Mouse (Mus musculus) thymus, postnatal 4 days (tissue): ENCODE results near the gene Fam111a.
"Not testable (repeated sequence)": the region's sequence is repeated elsewhere in the genome, so short reads cannot be mapped to it uniquely, and the experiment has no call there.

Source experiments
- DNase-seq: peaks from one replicate; pipeline ENCODE4 v3.0.0; 2021

The Fam111a gene

DNA sequence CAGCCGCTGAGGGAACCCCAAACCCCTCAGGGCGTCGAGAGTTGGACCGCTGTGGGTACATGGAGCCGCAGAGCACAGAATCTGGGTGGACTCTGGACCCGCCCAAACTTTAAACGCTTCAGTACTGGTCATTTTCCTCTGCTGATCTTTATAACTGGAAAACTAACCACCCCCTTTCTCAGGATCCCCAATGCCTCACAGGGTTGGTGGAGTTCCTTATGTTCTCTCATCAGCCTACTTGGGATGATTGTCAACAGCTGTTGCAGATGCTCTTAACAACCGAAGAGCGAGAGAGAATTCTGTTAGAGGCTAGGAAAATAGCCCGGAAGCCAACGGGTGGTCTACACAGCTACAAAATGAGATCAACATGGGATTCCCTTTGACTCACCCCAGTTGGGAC lies at the start of gene Fam111a:
TSS of gene Fam111a (plus strand) at position 301 of the 400 bp plus-strand sequence.
- not testable (repeated sequence) for DNase-seq

DNA sequence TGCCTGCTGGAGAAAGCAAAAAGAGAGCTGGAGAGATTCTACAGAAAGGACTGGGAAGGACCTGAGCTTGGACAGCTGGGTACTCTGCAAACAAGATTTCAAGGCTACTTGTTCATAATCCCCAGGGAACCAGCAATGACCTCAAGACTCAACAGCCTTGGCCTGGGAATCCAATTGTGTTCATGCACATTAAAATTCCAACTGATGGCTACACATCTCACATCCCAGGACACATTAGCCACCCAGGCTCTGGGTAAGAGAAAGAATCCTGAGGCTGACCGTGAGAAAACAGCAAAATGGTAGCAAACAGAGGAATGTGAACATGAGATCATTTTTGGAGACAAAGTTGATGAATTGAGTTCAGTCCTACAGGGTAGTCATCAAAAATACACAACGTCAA lies 49.3 kb upstream of the Fam111a start:
- no peak for DNase-seq

GRCm38 (mm10) chr19:12497909-12498308 lies 47.6 kb upstream of the Fam111a start:
- no peak for DNase-seq

- no peak for DNase-seq
Measured at GRCm38 (mm10) chr19:12498321-12498720, 47.2 kb upstream of the Fam111a start.

GRCm38 (mm10) chr19:12498941-12499340 lies 46.6 kb upstream of the Fam111a start:
- no peak for DNase-seq

GRCm38 (mm10) chr19:12499485-12499884 lies 46.1 kb upstream of the Fam111a start:
- no peak for DNase-seq

DNA sequence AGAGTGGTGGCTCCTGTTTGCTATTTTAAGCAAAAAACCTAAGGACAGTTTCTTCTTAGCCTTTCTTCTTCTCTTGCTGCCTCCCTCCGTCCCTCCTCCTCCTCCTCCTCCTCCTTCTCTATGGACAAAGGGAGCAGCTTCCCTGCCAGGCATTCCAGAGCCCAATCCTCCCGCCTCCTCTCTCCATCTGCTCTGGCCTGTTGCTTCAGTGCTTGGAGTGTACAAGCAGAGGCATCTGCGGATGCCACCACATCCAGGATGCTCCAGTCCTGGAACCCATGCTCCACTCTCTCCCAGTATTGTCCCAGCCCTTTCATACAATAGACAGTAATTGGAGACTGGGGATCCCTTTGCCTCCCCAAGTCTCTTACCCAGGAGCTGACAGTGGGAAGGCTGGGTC lies 45.4 kb upstream of the Fam111a start:
- DNase-seq = no peak

- no peak for DNase-seq
Measured at GRCm38 (mm10) chr19:12500881-12501311, 44.6 kb upstream of the Fam111a start.

DNA sequence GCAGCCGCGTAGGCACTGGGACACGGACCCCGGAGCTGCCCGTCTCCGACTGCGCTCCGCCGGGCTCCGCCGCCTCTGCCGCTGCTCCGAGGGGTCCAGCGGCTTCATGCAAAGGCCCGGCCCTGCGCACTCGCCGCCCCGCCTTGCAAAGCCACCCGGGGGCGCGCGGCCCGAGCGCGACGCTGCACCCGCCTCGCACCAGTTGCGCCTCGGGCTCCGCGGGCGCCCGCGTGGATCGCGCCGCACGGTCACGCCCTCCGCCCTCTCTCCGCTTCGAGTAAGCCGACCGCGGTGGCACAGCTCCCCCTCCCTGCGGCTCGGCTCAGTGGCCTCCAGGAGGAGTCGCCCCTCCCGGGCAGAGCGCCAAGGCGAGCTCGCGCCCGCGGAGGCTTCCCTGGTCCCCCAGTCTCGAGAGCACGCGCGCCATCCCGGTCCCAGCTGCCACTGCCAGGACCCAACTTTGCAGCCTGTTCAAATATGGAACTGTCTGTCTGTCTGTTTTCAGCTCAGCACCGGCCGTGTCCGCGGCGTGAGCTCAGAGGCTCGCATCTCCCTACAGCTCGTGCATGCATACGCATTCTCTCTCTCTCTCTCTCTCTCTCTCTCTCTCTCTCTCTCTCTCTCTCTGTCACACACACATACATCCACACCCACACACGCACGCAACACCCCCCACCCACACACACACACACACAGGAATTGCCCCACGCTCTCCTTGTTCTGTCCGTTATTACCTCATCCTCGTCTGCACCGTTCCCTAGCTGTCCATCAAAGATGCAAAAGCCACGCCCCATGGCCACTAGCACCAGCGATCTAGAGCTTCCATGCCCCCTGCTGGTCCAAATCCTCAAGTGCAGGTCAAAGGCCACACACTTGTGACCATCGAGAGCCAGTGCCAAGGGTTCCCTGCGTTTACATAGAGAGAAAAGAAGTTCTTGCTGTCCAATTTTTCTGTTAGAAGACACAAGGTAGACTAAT lies 43.9 kb upstream of the Fam111a start, which contains the start of gene Dtx4:
TSS of gene Dtx4 (minus strand) at position 85 of the 978 bp plus-strand sequence.
- DNase-seq = peak; percentile 95

DNA sequence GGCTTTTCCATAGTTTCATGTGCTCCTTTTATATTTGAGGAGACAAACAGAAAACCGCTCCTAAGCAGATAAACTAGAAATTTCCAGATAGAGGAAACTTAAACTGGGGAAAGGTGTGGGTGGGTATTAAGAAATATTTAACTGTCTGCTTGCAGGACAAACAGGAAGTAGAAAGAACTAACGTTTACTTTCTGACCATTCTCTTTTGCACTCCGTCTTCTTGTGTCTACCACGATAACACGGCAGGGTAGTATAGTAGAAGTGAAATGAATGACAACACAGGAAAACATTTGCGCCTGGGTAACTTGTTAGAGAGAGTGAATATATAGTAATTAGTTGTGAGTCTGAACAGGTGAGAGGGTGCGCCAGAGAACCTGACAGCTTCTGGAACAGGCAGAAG lies 42.8 kb upstream of the Fam111a start:
- no peak for DNase-seq

DNA sequence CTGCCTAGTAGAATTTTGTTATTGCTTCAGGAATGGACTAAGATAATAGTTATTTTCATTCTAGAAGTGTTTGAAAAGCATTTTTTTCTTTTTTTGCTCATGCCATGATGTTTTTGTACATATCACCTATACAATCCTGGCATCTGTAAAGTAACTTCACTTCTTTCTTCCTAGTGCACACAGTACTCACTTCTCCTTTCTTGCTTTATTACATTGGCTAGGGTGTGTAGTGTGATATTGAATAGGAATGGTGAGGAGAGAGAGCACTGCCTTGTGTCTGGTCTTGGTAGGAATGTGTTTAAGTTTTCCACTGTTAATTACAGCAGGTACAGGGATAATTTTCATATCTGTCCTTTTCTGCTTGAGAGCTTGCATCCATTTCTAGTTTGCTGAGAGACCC lies 30.9 kb upstream of the Fam111a start:
- no peak for DNase-seq

DNA sequence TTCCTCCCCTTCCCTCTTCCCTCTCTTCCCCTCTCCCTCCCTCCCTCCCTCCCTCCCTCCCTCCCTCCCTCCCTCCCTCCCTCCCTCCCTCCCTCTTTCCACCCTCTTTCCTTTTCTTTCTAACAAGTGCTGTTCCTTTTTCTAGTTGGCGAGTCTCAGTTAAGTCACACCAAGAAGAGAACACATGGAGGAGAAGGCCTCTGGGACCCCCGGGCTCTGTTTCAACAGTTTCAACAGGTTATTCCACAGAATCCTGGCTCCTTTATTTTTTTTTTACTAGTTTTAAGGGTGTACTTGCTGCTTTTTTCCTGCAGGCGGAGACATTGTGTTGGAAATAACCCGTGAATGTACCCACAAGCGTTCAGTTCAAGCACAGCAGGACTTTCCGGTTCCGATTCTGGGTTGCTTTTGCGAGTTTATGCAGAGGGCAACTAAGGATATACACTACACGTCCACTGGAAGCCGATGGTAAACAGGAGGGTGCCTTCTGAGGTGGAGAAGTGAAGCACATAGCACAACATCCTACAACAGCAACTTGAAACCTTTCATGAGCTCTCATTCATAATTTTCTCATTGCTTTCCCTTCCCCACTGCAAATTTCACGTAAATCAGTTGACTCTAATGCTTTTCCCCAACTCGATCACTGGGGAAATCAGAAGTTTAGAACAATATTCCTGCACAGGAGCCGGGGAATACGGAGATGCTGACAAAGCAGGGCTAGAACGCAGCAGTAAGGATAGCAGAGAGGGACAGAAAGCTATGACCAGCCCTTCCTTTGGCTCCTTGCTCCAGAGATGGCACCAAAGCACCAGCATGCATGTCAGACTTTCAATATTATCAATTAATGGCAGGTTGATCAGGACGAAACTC lies 27.6 kb upstream of the Fam111a start:
- peak; percentile 60 for DNase-seq

DNA sequence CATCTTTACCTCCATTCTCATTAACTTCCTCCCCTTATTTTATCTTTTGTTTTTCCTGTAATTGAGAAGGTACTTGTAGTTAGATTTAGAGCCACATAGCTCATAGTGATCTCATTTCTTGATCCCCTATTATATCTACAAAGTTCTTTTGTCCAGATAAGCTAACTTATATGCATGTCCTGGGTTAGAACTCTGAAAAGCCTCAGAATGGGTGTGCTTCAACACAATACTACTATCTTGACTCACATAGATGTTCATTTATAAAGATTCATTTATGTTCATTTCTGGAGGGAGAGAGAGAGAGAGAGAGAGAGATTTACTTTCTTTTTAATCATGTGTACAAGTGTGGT lies 27.0 kb upstream of the Fam111a start:
- no peak for DNase-seq

- no peak for DNase-seq
Measured at GRCm38 (mm10) chr19:12523377-12523776, 22.2 kb upstream of the Fam111a start.

DNA sequence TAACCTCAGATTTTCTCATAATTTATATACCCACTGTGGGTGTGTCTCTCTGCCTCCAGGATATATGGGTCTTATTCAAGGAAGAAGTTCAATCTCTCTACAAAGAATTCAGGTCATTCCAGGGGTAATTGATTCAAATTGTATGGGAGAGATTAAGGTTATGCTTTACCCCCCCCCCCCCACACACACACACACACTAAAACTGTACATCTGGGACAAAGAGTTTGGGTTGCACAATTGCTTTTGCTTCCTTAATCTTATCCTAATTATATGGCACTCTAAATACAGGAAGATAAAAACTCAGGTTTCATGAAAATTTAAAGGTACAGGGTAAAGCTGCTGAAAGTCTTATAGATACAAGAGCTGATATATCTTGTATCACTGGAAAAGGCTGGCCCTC lies 8.4 kb upstream of the Fam111a start:
- no peak for DNase-seq

- no peak for DNase-seq
Measured at GRCm38 (mm10) chr19:12539975-12540374, 5.6 kb upstream of the Fam111a start.

- no peak for DNase-seq
Measured at GRCm38 (mm10) chr19:12540727-12541126, 4.8 kb upstream of the Fam111a start.

GRCm38 (mm10) chr19:12541644-12542043 lies 3.9 kb upstream of the Fam111a start:
- peak; percentile 71 for DNase-seq

- DNase-seq = peak; percentile 56
Measured at GRCm38 (mm10) chr19:12549166-12549565, 3.6 kb downstream of the Fam111a start.

- DNase-seq = no peak
Measured at GRCm38 (mm10) chr19:12550005-12550942, 4.7 kb downstream of the Fam111a start.

DNA sequence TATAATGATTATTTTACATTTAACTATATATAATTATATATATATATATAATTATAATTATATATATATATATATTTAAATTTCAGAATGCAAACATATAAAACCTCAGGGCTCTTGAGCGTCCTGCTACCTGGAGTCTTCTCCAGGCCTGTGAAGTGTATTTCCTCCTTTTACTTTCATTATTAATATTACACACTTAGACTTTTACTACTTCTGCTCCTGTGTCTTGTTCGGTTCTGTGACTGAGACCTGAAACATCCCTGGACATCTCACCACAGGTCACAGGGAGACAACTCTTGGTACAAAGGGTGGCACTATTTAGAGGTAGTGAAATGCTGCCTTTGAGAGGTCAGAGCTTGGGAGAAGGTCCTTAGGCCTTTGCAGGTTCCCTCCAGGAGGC lies 10.8 kb downstream of the Fam111a start:
- DNase-seq = no peak

- no peak for DNase-seq
Measured at GRCm38 (mm10) chr19:12558219-12558618, 12.7 kb downstream of the Fam111a start.
